Mouse (Mus musculus) cerebellum, adult 8-10 months (tissue): ENCODE measurements around the gene Akap12.
A peak's percentile ranks its signal among the peaks of the same experiment; 100 is the strongest.

Experiments used
- DNase-seq: peaks from one replicate; pipeline ENCODE4 v3.0.0; 2022

Akap12 gene

DNA sequence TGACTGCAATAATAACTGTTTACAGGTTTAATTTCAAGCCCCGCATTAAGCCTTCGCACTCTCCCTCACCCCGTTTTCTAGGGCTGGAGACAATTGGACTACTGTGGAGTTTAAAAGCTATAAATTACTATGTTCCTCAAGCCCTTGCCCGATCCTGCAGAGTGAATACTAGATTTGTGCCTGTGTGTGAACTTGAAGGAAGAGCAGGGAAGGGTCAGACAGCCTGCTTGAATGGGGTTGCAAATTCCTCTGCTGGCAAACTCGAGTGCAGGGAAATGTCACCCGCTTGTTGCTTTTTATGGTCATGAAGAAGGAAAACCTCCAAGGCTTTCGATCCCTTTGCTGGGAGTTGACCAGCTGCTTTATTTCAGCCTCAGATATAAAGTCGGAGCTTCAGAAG, 19.6 kb downstream of the Akap12 start:
- DNase-seq = no peak

DNA sequence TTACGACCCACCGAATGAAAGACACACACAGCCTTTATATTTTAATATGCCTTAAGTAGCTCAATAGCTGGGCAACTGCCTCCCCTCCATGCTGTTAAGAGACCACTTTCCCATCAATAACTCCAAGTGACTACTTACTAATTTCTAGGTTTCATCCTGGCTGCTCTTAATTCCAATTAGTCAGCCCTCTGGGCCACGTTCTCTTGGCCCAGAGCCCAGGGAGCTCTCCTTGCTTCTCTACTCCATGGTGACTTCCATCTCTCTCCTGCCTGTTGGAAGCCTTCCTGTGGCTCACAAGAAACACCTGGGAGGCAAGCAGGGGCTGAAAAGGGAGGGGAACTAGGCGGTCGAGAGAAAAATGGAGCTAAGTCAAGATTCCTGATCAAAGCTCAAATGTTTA, 23.0 kb downstream of the Akap12 start:
- no peak for DNase-seq

DNA sequence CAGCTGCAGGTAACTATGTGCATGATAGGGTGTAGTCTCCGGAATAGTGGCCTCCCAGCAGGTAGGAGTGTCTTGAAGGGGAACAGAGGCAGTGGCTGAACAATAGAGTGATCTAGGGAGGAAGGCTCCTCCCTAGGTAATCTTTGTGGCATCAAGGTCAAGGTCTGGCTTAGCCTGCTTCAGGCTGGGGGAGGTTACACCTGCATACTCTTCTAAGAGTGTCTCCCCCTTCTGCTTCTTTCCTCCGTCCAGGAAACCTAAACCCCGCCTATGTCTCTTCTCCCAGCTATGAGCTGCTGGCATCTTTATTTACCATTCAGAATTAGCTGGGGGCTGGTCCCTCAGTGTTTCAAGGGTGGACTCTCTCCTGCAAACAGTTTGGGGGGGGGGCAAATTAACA, 23.5 kb downstream of the Akap12 start:
- DNase-seq = no peak

DNA sequence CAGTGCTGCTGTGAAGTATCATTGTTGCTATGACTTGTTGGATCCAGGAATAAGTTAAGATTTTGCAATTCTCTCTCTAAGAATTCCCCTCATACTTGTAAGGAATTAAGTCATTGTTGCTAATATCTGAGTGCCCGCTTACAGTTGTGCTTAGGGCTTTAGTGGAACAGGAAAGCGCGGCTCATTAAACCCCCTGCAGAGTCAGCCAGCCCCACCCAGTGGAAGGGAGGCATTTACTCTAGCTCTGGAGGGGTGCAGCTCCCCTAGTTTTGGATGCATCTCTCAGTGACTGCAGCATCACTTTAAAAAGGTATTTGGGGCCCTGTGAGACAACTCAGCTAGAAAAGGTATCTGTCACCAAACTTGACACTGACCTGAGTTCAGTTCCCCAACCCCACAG, 24.0 kb downstream of the Akap12 start:
- no peak for DNase-seq

DNA sequence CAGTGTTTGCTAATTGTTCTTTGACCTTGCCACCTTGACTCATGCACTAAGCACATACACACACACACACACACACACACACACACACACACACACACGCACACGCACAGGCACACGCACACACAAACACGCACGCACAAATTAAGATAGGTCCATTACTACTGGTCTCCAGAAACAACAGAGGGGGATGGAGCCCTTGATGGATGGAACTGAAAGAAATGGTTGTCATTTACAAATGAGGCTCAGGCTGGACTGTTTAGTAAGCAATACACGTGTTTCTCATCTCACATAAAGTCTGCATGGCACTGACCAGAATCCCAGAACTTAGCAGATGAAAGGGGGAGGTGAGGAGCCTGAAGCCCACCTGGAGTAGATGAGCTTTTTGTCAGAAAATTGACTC, 24.4 kb downstream of the Akap12 start:
- DNase-seq = no peak

DNA sequence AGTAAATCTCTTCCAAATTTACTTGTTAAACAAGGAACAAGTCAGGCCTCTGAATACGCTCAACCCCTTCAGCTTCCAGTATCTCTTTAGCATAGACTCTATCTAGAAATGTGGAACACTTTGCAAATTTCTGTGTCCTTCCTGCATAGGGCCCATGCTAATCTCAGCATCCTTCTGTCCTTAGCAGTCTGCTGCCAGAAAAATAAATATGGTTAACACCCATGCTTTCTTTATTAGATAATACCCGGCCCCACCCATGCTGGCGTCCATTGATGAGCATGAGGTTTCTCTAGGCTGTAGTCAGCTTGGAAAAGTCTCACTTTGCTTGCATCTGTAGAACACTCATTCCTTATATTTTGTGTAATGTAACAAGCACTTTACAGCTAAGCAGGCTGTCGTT, 27.2 kb downstream of the Akap12 start:
- no peak for DNase-seq

DNA sequence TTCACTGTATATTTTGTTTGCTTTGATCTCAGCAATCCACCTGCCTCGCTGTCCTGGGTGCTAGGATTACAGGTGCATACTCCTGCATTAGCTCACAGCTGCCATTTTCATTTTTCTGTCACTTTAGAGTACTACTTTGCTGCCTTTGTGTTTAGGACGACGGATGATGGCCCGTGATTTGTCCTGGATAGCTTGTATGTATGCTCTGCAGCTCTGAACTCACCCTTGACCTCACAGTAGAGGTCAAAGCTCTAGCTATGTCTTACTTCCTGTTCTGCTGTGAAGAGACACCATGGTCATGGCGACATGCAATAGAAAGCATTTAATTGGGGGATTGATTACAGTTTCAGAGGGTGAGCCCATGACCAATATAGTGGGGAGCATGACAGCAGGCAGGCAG, 37.4 kb downstream of the Akap12 start:
- no peak for DNase-seq

DNA sequence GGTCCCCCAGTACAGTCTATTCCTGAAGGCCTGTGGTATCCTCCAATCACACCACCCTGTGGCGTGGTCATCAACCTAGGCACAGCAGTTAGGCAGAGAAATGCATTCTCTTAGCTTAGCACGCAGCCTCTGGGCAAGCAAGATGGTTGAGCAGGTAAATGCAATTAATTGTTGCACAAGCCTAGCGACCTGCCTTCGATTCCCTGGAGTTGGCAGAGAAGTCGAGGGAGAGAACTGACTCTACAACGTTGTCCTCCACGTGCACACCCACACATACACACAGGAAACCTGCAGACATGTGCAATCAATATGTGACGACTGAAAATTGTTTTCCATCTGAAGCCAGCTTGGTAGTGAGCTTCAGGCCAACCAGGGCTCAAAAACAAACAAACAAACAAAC, 57.7 kb downstream of the Akap12 start:
- DNase-seq = no peak

DNA sequence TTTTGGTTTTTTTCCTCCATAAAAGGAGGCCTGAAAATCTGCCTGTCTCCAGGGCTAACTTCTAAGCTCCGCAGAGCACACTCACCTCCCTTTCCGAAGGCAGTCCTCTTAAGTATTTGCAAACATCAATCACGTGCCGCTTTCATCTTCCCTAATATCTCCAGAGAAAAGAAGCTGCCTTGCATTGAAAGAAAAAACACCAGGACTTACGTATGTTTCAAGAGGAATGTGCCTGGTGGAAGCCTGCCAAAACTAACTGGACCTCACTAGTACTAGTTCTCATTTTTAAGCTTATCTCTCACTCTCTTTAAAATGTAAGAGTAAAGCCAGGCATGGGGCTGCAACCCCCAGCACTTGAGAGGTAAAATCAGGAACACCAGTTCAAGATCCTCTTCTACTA, 59.4 kb downstream of the Akap12 start:
- DNase-seq = no peak

DNA sequence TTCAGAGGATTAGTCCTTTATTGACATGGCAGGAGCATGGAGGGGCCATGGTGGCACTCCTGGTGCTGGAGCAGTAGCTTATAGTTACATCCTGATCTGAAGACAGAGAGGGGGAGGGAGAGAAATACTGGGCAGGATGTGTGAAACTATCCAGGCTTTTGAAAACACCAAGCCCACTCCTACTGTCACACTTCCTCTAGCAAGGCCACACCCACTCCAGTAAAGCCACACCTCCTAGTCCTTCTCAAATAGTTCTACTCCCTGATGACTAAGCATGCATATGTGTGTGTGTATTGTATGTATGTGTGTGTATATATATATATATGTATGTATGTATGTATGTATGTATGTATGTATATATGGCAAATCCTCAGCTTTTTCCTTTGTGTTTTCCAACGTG, 61.5 kb downstream of the Akap12 start:
- no peak for DNase-seq

DNA sequence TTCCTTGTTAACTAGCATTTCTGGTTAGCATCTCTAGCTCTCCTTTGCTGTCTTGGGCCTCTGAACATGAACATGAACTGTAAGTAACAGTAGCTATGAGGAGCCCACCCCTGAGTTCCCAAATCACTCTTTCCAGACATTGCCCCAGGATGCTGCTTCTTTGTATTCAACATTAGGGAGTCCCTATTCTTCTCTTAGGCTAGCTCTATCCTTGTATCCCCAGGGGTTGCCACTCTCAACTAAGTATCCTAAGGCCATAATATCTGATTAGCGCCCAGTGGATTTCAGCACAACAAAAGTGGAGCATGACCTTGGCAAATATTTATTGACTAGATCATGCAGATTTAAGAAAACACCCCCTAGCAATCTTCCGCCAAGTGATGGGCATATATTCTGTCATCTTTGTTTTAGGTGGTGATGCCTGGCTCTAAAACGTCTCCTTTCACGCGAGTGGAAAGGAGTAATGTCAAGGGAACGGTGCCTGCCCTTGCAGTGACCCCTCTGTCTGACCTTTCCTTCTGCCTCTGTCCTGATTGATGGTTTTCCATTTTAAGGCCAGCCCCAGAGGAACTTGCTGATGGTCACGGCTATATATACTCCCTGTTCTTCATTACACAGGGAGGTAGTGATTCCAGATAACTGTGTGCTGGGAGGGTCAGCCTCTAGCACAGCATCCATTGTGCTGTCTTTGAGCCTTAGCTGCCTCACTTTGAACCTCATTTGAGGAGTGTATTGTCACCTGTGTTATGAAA, 66.2 kb downstream of the Akap12 start:
- no peak for DNase-seq

DNA sequence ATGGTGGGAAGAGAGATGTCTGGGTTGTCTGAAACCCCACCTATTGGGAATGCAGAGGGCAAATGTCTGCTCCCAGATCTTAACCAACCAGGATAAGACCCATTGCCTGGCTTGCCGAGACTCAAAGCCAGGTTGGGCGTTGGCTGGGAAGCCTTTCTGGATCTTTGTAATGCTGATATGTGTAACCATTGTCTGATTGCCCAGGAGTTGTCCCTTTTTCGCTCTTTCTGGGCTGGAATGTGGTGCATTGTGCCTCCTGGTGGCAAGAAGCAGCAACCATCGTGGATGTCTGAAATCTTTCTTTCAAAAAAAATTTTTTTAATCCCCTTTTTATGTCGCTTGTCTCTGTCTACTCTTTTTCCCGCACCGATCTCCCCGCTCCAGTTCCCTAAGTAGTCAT, 67.1 kb downstream of the Akap12 start:
- peak; percentile 52 for DNase-seq

DNA sequence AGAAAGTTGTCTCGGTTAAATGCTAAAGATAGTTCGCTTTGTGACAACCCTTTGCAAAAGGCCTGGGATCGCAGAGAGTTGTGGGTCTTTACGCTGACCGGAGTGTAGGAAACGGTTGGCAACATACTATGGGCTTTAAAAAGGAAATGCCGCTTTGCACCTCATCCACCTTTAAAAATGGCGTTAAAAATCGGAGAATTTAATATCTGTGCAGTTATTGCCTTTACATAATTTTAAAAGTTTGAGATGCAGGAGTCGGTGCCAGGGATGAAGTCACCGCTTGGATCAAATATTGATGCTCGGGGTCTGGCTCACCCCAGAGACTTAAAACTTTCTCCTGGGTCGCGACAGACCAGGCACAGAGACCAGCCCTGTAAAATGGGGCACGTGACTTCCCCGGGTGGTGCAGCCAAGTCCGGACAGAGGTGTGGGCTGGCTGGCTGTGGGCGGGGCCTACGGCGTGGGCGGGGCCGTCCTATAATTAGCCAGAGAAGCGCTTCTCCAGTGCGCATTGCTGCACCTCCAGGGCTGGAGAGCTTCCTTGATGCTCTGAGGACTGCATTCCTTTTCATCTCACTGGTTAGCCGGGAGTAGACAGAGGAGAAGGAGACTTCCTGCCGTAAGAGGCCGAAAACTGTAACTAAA, 68.0 kb downstream of the Akap12 start:
- peak; percentile 41 for DNase-seq

DNA sequence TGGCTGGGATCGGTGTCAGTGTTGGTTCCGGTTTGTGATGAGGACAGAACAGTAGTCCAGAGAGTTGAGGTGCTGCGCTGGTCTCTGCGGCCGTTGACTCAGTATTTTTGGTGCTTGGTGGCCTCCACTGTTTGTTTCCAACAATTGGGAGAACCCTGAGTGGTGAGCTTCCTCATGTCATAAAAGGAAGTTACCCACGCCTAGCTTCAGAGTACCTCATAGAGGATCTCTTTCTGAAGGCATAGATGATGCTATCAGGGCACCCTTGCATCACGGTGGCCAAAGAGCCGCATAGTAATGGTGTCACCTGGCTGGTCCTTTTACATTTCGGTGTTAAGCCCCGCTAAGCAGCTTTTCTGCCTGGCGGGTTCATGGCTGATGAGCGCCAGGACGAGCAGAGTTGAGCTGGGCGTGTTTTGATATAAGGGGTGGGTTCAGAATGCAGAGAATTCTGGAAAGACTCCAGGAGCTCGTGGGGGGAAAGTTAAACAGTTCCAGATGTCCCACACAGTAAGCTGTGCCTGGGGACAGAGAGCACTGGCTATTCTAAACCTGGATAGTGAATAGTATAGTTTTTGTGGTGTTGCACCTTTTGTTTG, 72.8 kb downstream of the Akap12 start:
- DNase-seq = no peak

DNA sequence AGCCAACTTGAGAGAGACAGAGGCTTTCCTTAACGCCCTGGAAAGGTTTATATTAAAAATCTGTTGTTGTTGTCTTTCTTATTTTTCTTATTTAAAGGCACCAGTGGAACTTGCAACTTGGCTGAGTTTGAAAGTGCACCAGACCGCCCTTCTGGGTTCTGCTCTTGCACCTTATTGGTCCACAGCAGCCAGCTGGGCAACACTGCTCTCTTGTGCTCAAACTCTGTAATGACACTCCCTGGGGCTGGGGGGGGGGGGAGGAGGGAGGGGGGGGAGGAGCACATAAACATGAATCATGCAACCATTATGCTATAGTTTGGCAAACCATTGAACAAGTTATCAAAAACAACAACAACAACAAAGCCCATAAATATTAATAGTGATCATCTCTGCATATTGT, 75.2 kb downstream of the Akap12 start:
- DNase-seq = no peak

DNA sequence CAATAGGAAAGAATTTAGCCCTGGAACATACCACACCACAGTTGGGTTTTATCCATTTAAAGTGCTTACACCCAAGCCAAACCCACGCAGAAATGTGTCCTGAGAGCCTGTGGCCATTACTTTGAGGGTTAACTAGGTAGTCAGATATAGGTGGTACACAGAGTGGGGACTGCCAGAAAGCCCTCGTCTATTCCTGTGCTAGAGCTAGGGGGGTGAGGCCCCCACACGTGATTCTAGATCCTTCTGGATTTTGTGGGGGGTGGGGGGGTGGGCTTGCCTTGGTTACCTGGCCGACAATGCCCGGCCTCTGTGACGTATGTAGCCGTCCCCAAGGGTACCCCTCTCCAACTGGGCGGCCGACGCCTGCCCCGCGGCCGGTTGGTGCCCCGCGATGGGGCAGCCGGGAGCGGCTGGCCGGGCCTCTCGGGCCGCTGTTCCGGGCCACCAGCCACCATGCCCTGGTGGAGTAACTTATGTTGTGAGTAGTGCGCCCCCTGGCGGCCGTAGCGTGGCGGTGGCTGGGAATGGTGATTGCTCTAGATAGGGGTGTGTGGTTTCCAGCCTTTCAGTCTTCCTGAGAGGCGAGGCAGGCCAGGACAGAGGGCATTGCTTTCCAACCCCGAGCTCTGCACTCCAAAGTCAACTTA, 80.4 kb downstream of the Akap12 start:
- peak; percentile 88 for DNase-seq

DNA sequence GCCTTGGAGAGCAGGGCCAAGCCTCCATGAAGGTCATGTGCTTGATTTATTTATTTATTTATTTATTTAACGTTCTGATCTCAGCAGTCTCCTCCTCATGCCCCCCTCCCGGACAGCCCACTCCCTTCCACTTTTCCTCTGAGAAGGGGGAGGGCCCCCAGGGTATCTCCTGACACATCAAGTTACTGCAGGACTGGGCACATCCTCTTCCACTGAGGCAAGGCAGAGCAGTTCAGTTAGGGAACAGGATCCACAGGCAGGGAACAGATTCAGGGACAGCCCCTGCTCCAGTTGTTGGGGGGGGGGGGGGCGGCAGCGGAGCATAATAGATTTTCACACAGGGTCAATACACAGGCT, 80.9 kb downstream of the Akap12 start:
- DNase-seq = no peak

DNA sequence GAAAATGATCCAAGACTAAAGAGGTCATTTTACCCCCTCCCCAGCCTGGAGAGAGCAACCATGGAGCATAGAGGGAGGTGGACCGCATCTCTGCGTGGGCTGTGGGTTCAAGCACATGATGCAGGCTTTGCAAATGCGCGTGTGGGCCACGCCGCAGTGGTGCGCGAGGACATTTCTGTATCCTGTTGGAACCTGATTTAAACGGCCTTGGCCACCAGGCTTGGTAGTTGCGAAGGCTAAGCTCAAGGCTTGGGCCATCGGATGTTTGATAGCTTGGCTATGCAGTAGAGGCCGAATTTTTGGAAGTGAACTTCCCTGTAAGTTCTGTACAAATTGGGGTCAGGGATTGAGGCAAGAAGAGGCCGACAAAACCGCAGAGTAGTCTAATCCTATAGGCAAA, 81.4 kb downstream of the Akap12 start:
- no peak for DNase-seq

DNA sequence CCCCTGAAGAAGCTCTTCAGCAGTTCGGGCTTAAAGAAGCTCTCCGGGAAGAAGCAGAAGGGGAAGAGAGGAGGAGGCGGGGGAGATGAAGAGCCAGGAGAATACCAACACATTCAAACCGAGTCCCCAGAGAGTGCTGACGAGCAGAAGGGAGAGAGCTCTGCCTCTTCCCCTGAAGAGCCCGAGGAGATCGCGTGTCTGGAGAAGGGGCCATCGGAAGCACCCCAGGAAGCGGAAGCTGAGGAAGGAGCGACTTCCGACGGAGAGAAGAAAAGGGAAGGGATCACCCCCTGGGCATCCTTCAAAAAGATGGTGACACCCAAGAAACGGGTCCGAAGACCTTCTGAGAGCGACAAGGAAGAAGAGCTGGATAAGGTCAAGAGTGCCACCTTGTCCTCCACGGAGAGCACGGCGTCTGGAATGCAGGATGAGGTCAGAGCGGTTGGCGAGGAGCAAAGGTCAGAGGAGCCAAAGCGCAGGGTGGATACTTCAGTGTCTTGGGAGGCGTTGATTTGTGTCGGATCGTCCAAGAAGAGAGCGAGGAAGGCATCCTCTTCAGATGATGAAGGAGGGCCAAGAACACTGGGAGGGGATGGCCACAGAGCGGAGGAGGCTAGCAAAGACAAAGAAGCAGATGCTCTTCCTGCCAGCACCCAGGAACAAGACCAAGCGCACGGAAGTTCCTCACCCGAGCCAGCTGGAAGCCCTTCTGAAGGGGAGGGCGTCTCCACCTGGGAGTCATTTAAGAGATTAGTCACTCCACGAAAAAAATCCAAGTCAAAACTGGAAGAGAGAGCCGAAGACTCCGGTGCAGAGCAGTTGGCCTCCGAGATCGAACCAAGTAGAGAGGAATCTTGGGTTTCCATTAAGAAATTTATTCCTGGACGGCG, 88.4 kb downstream of the Akap12 start:
- DNase-seq = no peak

DNA sequence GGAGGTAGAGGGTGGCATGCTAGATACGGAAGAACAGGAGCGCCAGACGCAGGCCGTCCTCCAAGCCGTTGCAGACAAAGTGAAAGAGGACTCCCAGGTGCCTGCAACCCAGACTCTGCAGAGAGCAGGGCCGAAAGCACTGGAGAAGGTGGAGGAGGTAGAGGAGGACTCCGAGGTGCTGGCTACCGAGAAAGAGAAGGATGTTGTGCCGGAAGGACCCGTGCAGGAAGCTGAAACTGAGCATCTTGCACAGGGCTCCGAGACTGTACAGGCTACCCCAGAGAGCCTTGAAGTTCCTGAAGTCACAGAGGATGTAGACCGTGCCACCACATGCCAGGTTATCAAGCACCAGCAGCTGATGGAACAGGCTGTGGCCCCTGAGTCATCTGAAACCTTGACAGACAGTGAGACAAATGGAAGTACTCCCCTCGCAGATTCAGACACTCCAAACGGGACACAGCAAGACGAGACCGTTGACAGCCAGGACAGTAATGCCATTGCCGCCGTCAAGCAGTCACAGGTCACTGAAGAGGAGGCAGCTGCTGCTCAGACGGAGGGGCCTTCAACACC, 89.8 kb downstream of the Akap12 start:
- no peak for DNase-seq

DNA sequence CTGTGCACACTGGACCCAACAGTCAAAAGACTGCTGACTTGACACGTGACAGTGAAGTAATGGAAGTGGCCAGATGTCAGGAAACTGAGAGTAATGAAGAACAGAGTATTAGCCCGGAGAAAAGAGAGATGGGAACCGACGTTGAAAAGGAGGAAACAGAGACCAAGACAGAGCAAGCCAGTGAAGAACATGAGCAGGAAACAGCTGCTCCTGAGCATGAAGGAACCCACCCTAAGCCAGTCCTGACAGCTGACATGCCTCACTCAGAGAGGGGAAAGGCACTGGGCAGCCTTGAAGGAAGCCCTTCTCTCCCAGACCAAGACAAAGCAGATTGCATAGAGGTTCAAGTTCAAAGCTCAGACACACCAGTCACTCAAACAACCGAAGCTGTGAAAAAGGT, 90.5 kb downstream of the Akap12 start:
- DNase-seq = no peak

DNA sequence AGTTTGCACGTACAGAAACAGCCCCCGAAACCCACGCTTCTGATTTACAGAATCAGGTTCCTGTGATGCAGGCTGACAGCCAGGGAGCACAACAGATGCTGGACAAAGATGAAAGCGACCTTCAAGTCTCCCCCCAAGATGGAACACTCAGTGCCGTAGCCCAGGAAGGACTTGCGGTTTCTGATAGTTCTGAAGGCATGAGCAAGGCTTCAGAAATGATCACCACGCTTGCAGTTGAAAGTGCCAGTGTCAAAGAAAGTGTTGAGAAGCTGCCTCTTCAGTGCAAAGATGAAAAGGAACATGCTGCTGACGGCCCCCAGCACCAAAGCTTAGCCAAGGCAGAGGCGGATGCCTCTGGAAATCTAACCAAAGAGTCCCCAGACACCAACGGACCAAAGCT, 91.3 kb downstream of the Akap12 start:
- no peak for DNase-seq

DNA sequence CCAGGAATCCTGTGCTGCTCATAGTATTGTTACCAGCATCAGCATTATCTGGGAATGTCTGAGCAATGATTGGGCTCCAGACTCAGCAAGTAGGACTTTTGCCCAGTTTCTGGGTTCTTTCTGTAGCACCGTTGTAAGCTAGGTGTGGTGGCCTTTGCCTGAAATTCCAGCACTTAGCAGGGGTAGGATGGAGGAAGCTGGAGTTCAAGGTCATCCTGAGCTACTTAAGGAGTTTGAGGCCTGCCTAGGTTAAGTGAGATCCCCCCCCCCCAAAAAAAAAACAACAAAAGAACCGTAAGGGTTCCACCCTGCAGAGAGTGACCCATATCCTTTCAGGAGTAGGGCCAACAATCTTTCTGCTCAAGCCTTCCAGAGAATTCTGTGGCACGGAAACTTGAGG, 98.4 kb downstream of the Akap12 start:
- DNase-seq = no peak
